Comparison of ENCODE assay signal across 8 mouse cellular contexts in genomic region chr1:53312989-53313967, GRCm38 (mm10). TPM values are rescaled to one million over a fixed set of nuclear protein-coding genes. Genes with fewer than 3 reads are reported as not detected.
DNase-seq lines count a peak whose midpoint lies in the region; ATAC-seq and TF ChIP-seq lines count a peak whose summit lies in the region.

TSS of gene Osgepl1 (plus strand) at chr1:53313624.

- peak within 1 kb of the TSS; percentile 94 for H3K4me3 ChIP-seq in gastrocnemius, adult 2 months
- H3K4me3 ChIP-seq in hindbrain, postnatal 0 days (ENCODE audit: low read length): peak within 1 kb of the TSS; percentile 76
- H3K4me3 ChIP-seq in left cerebral cortex, adult 2 months: peak within 1 kb of the TSS; percentile 58

- ATAC-seq in common myeloid progenitor, adult 5-6 weeks (replicated peaks; ENCODE audit: low read depth, poor library complexity, severe bottlenecking): peak; percentile 97
- peak; percentile 99 for ATAC-seq in hindbrain, postnatal 0 days
- ATAC-seq in megakaryocyte, adult 5-6 weeks (ENCODE audit: poor library complexity, severe bottlenecking): peak; percentile 98

- H3K9ac ChIP-seq in hindbrain, postnatal 0 days (replicated peaks; ENCODE audit: low read length): peak within 1 kb of the TSS; percentile 78

- peak within 1 kb of the TSS; percentile 81 for H3K4me2 ChIP-seq in hindbrain, postnatal 0 days (ENCODE audit: low read depth, low read length)

- peak; percentile 6; the same call in 1 of the 2 replicates for TF ChIP-seq CTCF in gastrocnemius, adult 2 months (IDR thresholded peaks at IDR 0.05)
- peak; percentile 50 for TF ChIP-seq CTCF in hindbrain, postnatal 0 days (IDR thresholded peaks at IDR 0.05; ENCODE audit: low read depth)
- TF ChIP-seq CTCF in left cerebral cortex, adult 2 months (IDR thresholded peaks at IDR 0.05): peak; percentile 9

- intact Hi-C loops in gastrocnemius, adult 2 months (cut with DNase I): loop anchor here (5.0 kb wide), 1 partner anchor 39 kb away; the partner anchor contains the start of genes Asdurf, Asnsd1 and Gm28551
- intact Hi-C loops in left cerebral cortex, adult 2 months (cut with DNase I): loop anchor here (1.0 kb wide), 2 partner anchors 16 to 39 kb away; partner anchors contain the start of genes Asdurf, Asnsd1, Gm28551 and Gm28778

- no peaks in the 10 kb centered on the region for H3K9me3 ChIP-seq in hindbrain, postnatal 0 days (ENCODE audit: low read length)

- peak; percentile 90 for DNase-seq in ZHBTc4 (ENCODE audit: low read depth, low spot score)
- peak; percentile 91 for DNase-seq in gastrocnemius, adult 2 months
- DNase-seq in hindbrain, postnatal 0 days (ENCODE audit: low spot score): peak; percentile 94
- DNase-seq in left cerebral cortex, adult 2 months (ENCODE audit: extremely low spot score in 1 of 2, low spot score in 2 of 2): peak; percentile 85
- peak; percentile 84 to 92 for DNase-seq in right cerebral cortex, adult 2 months (ENCODE audit: low spot score in 2 of 2)
- DNase-seq in urinary bladder, postnatal 14 days (ENCODE audit: low spot score): peak; percentile 85

- 3% methylated on average over 27 of the region's 27 CpGs for WGBS in hindbrain, postnatal 0 days

- peaks cover 10% of the 10 kb centered on the region; the same call in 1 of the 2 replicates for H3K36me3 ChIP-seq in hindbrain, postnatal 0 days (ENCODE audit: insufficient read depth, low read length)

- H3K4me1 ChIP-seq in hindbrain, postnatal 0 days (ENCODE audit: insufficient read depth, low read length): 0 out of 2 replicates have a peak, but pooled peaks cover 5% of the 10 kb centered on the region

- no peaks in the 10 kb centered on the region for H3K27me3 ChIP-seq in hindbrain, postnatal 0 days (ENCODE audit: insufficient read depth, low read length)

- peak within 1 kb of the TSS; percentile 97 for H3K27ac ChIP-seq in gastrocnemius, adult 2 months
- H3K27ac ChIP-seq in hindbrain, postnatal 0 days: peak within 1 kb of the TSS; percentile 86
- H3K27ac ChIP-seq in left cerebral cortex, adult 2 months: peak within 1 kb of the TSS; percentile 93

RNA-seq across cellular contexts. Expression of gene Osgepl1, which starts in this region (rescaled TPM):
- 12.5 and 18.7 TPM in 2 replicates for total RNA-seq in common myeloid progenitor, adult 5-6 weeks (2017)
- 10 to 100 TPM; 22.4 to 33.2 TPM for total RNA-seq in gastrocnemius, adult 2 months (2021)
- total RNA-seq in hindbrain, postnatal 0 days (2014; rRNA removed): 7.6 and 8.3 TPM in 2 replicates
- polyA plus RNA-seq in hindbrain, postnatal 0 days (2015; fragmentation: Nextera tagmentation; extraction: Ambion mirVana): 18.1 and 21.0 TPM in 2 replicates
- 10 to 100 TPM; 23.6 to 24.9 TPM for total RNA-seq in left cerebral cortex, adult 2 months (2021)
- 17.3 and 18.8 TPM in 2 replicates for total RNA-seq in megakaryocyte, adult 5-6 weeks (2015)
- total RNA-seq in megakaryocyte, adult 5-6 weeks (2017): 5.4 and 10.9 TPM in 2 replicates

Comparison
In these comparisons a context has a peak if more than half of its experiments do, and no peak if none do; other contexts are left out.
1. Peak in every context shown above with its lines: DNase-seq, ATAC-seq, H3K4me3 ChIP-seq and H3K27ac ChIP-seq.